Mouse (Mus musculus) monocyte, adult 5-6 weeks (primary cell): ENCODE results near the gene Slc35a1. TPM values are rescaled to one million over a fixed set of nuclear protein-coding genes. Genes with fewer than 3 reads are reported as not detected.
"Not testable (repeated sequence)": the region's sequence is repeated elsewhere in the genome, so short reads cannot be mapped to it uniquely, and the experiment has no call there.

Source experiments
- ATAC-seq: fragments of 153-309, 156-312 bp; replicated peaks from 2 replicates; pipeline ENCODE4 v1.8.0; 2017; ENCODE audit warnings: mild to moderate bottlenecking; ENCODE audit not compliant: low TSS enrichment, insufficient number of reproducible peaks, severe bottlenecking, poor library complexity, low FRiP score
- total RNA-seq: library from RNA; stranded (forward); fragments of 200-1000, 200-491, 200-594 nt; gene quantifications from 3 replicates; pipeline ENCODE4 v1.2.3, GENCODE M21; 2017

The Slc35a1 gene
- total RNA-seq = 10.5 to 24.0 TPM (median 22.2 TPM) in 3 replicates

- ATAC-seq = peak; percentile 96
Observed at GRCm38 (mm10) chr4:34686874-34687567, at the start of gene Slc35a1. TSS of gene Slc35a1 (minus strand) at chr4:34687438.

DNA sequence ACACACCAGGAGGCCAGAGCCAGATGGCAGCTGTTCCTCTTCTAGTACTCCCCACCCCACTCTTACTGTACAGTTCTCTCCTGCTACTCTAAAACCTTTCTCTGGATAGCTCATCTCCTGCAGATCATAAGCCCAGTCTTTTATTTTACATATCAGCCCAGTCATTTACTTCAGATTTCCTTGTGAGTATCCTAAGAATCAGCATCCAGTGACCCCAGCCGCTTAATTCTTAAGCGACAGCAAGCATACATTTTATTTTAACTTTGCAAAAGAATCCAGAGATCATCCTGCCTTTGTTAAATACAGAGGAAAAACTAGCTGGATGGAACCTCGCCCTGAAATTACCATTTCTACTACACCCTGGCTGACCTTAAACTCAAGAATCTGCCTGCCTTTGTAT, 47.2 kb upstream of the Slc35a1 start:
- no peak for ATAC-seq

DNA sequence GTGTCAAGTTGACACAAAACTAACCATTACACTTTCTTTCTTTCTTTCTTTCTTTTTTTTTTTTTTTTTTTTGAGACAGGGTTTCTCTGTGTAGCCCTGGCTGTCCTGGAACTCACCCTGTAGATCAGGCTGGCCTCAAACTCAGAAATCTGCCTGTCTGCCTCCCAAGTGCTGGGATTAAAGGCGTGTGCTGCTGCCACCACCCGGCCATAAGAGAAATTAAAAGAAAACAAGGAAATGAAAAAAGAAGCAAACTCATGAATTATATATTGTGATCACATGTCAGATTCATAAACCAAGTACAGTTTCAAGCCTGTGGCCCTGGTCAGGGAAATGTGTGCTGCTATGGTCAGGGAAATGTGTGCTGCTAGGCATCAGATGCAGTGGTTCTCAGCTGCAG, 46.2 kb upstream of the Slc35a1 start:
- ATAC-seq = not testable (repeated sequence)

DNA sequence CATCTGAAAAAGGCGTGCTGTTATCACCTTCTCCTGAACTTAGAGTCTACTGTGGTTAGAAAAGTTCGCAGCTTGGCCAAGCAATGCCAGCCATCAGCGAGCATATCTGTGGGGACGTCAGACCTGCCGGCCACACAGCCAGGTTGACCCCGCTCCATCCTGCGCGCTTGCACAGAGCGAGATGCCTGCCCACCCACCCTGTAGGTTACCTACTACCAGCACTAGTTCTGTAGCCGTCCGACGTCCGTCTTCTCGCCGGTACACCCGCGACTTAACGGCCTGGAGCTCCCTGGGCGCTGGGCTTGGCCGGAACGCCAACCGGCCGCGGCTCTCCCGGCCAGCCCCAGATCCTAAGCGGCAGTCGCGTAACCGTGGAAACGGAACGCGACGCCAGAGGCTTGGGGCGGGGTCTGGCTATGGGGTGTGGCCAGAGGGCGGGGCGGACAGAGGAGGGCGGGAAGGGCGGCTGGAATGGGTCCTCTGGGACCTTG, 42.7 kb upstream of the Slc35a1 start, which contains the start of gene Cfap206:
Cfap206 (minus strand) TSS at position 356 of the 491 bp plus-strand sequence.
- no peak for ATAC-seq

DNA sequence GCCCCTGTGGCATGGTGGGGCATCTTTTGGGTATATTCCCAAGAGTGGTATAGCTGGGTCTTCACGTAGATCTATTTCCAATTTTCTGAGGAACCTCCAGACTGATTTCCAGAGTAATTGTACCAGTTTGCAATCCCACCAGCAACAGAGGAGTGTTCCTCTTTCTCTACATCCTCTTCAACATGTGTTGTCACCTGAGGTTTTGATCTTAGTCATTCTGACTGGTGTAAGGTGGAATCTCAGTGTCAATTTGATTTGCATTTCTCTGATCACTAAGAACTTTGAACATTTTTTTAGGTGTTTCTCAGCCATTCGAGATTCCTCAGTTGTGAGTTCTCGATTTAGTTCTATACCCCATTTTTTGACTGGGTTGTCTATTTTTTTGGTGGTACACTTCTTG, 38.5 kb upstream of the Slc35a1 start:
- ATAC-seq = not testable (repeated sequence)

GRCm38 (mm10) chr4:34724306-34724705, 37.1 kb upstream of the Slc35a1 start:
- ATAC-seq = no peak

DNA sequence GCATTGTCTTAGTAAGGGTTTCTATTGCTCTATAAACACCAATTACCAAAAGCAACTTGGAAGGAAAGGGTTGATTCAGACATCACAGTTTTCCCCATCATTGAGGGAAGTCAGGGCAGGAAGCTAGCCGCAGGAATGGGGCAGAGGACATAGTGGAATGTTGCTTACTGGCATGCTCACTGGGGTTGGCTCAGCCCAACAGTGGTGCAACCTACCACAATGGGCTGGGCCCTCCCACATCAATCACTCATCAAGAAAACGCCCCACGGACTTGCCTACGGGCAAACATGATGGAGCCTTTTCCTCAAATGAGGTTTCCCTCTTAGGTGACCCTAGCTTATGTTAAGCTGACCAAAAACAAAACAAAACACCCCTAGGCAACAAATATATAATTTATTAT, 35.9 kb upstream of the Slc35a1 start:
- no peak for ATAC-seq

GRCm38 (mm10) chr4:34720127-34720895, 33.1 kb upstream of the Slc35a1 start:
- ATAC-seq = no peak

DNA sequence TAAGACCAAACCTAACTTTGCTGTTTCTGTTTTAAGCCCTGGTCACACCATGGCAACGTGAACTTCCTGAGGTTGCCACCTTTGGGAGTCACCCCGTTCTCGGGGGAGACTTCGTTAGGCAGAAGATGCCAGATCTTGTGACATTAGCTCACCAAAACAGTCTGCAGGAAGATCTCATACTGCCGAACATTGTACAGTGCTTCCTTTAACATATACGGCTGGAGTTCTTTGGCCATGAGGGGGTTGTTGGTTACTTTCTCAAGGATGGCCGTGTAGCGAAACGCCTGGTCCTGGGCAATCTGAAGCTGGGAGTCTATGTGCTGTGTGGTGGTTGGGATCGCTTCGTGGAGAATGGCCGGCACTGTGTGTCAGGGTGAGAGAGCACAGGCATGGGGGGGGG, 32.2 kb upstream of the Slc35a1 start:
- ATAC-seq = no peak

- no peak for ATAC-seq
Observed at GRCm38 (mm10) chr4:34715062-34715461, 27.8 kb upstream of the Slc35a1 start.

- no peak for ATAC-seq
Observed at GRCm38 (mm10) chr4:34708127-34708526, 20.9 kb upstream of the Slc35a1 start.

DNA sequence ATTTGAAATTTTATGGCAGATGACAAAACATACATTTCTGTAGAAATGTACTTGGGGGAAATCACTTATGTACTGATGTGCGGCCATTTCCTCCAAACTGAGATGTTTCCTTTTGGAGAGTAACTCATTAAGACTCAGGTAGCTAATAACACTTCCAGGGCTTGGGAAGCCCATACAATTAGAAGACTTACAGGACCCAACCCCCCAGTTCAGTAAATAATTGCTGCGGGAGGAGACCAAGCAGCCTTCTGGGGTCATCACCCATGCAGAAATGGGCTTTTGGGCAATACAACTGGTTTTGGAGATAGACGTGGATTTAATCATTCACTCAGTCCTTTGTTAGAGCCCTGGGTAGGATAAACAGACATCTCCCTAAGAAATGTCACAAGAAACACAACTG, 20.0 kb upstream of the Slc35a1 start:
- no peak for ATAC-seq

DNA sequence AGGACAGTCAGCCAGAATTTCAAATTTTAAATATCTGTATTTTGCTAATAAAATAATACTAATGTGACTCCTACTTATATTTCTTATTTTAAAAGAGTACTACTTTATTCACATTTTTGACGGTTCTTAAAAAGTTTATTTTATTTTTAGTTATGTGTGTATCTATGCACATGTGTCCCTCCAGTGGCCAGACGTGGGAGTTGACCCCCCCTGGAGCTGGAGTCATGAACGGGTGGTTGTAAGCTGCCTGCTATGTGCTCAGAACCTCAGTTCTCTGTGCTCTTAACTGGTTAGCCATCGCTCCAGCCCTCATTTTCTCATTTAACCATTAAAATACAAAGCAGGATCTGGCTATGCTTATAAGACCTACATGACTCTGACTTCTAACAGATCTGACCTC, 15.8 kb upstream of the Slc35a1 start:
- ATAC-seq = no peak

DNA sequence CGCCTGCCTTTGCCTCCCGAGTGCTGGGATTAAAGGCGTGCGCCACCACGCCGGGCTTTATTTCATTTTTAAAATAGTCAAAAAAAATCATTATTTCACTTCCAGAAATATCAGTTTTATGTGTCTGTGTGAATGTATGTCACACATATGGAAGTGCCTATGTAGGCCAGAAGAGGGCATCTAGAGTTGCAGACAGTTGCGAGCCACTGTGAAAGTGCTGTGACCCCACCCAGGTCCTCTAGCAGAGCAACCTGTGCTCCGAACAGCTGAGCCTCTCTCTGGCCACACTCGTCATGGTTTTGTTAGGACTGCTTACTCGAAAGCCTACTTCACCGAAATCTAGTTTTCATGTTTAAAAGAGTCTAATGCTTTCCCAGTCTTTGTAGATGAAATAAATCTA, 15.0 kb upstream of the Slc35a1 start:
- no peak for ATAC-seq

DNA sequence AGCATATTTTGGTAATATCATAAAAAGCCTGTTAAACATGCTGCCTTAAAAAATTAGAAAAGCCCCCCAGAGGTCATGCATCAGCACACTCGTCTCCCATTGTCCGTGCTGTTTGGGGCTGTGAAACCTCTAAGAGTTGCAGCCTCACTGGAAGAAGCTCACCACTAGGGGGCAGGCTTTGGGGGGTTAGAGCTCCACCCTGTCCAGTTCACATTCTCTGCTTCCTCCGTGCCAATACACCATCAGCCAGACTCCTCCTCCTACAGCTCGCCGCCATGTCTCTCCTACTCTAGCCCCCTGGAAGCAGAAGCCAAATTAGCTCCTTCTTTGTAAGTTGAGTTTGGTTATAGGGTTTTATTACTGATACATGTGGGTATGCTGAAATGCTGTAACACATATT, 14.3 kb upstream of the Slc35a1 start:
- ATAC-seq = peak; percentile 43; the same call in 1 of the 2 replicates

- no peak for ATAC-seq
Observed at GRCm38 (mm10) chr4:34688021-34688420, 783 bp upstream of the Slc35a1 start.

- 0 out of 2 replicates have a peak, but pooled peaks have one; percentile 17 for ATAC-seq
Observed at GRCm38 (mm10) chr4:34680530-34680929, 6.7 kb downstream of the Slc35a1 start.

DNA sequence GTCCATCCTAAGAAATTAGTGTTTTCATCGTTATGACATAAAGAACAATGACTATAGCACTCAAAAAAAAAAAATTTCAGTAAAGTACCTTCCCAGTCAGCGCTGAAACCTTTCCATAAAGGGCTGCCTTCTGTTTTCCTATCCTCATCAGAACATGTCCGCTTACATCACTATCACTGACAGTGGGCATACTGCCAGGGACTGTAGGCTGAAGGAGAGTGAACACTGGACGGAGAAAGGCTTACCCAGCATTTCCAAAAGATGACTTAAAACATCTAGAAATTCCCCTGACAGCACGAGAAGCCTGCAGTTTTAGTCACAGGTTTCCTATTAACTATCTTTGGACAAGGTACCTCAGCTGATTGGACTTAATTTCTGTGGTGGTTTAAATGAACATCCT, 13.5 kb downstream of the Slc35a1 start:
- no peak for ATAC-seq

DNA sequence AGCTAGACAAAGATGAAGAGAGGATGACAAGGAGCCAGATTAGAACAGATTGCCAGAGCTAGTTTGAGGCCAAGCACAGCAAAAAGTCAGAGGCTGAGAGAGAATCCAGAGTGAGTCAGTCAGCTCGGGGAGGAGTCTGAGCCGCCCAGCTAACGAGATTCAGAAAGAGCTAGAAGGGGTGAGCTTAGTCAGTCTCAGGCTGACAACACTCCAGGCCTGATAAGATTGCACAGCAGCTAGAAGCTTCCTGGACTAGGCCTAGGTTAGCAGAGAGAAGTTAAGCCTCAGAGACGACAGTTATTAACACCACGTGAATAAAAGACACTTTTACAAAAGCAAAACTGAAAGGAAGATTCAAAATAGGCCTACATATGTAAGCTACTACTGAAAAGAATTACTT, 19.3 kb downstream of the Slc35a1 start:
- no peak for ATAC-seq

- ATAC-seq = no peak
Observed at GRCm38 (mm10) chr4:34661927-34662326, 25.3 kb downstream of the Slc35a1 start.
